Mouse (Mus musculus) brain, embryonic 14.5 days (tissue): Measurements from ENCODE around the gene Stag1. TPM values are rescaled to one million over a fixed set of nuclear protein-coding genes. Genes with fewer than 3 reads are reported as not detected.
"Not testable (repeated sequence)": the region's sequence is repeated elsewhere in the genome, so short reads cannot be mapped to it uniquely, and the experiment has no call there.

Source experiments
- DNase-seq: peaks from one replicate; pipeline ENCODE4 v3.0.0-alpha.2; 2011; ENCODE audit warnings: low read depth
- CTCF ChIP-seq: fragments of 200-500 bp; IDR thresholded peaks from 2 replicates; pipeline ENCODE4 v1.5.1; 2012; ENCODE audit warnings: inconsistent platforms, mild to moderate bottlenecking, moderate library complexity, borderline replicate concordance; ENCODE audit not compliant: insufficient read depth, insufficient read length; ENCODE audit errors: extremely low read depth
- POLR2A ChIP-seq: fragments of 200-500 bp; IDR thresholded peaks from 2 replicates; pipeline ENCODE4 v1.6.1; 2012; ENCODE audit warnings: mild to moderate bottlenecking, inconsistent platforms, borderline replicate concordance; ENCODE audit not compliant: poor library complexity, insufficient read depth, insufficient read length, severe bottlenecking; ENCODE audit errors: extremely low read depth
- polyA plus RNA-seq: library from polyadenylated mRNA; depleted of rRNA; stranded (reverse); fragments of >200 nt; gene quantifications from 2 replicates; pipeline ENCODE4 v1.2.3, GENCODE M21; 2012

Gene Stag1
- polyA plus RNA-seq, 1 experiment = 31.6 TPM

DNA sequence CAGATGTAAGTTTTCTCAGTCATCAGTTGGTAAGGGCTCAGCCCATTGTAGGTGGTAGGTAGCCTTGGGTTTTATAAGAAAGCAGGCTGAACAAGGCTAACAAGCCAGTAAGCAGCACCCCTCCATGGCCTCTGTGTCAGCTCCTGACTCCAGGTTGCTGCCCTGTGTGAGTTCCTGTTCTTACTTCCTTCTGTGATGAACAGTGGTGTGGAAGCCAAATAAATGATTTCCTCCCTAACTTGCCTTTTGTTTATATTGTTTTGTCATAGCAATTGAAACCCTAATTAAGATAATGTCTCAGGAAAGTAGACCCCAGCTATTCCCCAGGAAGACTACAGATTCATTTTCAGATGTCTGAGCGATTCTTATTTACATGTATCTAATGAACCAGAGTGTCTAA, 134.2 kb downstream of the Stag1 start:
- TF ChIP-seq POLR2A = no peak
- no peak for TF ChIP-seq CTCF
- DNase-seq = no peak

DNA sequence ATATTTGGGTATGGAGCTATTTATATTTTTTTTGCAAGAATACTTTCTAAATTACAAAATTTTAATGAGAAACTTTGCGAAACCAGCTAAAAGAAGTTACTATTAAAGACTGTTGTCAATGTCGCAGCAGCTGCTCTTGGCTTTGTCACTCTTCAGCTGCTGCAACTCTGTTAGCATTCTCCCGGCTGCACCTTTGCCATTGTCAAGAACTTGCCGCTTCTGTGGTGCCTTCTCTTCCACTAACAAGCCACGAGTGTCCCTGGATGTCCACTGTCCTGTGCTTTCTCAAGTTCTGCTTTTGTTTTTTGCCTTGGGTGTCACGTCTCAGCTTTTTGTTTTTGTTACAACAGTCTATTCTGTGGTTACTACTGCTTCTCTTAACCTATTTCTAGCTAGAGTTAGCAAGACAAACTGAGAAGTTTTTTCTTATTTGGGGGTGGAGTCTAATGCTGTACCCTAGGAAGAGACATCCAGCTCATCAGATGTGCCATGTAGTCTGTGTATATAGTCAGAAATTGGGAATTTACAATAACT, 136.4 kb downstream of the Stag1 start:
- DNase-seq = no peak
- TF ChIP-seq POLR2A (no peak), CTCF (no peak)

DNA sequence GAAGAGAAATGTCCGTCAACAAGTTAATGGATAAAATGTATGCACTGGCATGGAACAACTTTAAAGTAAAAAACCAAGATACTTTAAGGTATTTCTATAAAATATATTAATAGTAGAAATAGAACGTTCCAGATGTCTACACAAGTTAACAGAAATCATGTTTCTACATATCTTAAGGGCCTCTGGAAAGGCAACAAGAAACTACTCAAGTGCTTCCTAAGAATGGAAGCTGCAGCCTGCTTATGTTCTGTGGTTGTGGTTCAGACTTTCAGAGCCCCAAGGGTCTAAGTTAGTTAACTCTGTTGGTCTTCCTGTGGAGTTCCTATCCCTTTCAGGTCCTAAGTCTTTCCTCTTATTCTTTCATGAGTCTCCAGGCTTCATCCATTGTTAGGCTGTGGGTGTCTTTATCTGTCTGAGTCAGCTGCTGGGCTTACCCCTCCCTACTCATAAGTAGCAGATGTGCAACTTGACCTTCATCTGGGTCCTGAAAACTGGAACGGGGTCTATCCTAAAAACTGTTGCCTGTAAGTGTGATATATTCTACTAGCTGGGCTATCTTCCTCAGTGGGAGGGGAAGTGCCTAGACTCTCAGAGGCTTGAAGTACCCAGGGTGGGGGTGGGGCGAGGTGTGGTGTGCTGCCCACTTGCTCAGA, 138.5 kb downstream of the Stag1 start:
- TF ChIP-seq CTCF (no peak), POLR2A (no peak)
- DNase-seq = no peak

DNA sequence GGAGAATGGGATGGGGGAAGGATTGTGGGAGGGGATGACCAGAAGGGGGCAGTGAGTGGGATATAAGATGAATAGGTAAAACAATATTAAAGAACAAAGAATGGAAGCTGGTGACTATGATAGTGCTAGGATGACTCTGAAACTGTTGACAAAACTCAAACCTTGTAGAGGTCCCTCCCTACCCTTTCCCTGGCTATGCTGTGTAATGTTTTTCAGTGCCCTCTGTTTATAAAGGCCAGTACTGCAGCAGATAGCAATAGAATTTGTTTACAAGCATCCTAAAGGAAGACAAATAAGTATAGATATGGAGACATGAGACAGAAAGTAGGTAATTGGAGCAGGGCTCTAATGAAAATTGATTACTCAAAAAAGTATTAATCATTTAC, 139.0 kb downstream of the Stag1 start:
- TF ChIP-seq CTCF (no peak), POLR2A (no peak)
- DNase-seq = no peak

DNA sequence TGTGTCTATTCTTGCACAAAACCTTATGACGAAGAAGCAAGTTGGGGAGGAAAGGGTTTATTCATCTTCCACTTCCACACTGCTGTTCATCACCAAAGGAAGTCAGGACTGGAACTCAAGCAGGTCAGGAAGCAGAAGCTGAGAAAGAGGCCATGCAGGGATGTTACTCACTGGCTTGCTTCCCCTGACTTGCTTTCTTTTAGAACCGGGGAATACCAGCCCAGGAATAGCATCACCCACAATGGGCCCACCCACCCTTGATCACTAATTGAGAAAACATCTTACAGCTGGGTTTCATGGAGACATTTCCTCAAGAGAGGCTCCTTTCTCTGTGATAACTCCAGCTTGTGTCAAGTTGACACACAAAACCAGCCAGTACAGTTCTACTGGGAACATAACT, 179.6 kb downstream of the Stag1 start:
- DNase-seq = not testable (repeated sequence)

DNA sequence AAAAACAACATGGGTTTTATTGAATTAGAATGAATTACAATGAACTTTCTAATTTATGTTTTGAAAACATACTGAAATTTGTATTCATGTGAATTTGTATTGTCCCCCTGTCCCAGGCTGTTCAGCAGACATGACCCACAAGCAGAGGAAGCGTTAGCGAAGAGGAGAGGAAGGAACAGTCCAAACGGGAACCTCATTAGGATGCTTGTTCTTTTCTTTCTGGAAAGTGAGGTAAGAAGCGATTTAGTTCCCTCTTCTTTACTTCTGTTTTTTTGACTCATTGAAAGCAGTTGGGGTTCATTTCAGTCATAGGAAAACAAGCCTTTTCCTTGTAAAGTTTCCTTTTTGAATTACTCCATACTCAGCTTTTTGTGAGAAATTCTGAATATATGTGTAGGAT, 268.4 kb downstream of the Stag1 start:
- TF ChIP-seq POLR2A = no peak
- TF ChIP-seq CTCF = no peak
- no peak for DNase-seq

DNA sequence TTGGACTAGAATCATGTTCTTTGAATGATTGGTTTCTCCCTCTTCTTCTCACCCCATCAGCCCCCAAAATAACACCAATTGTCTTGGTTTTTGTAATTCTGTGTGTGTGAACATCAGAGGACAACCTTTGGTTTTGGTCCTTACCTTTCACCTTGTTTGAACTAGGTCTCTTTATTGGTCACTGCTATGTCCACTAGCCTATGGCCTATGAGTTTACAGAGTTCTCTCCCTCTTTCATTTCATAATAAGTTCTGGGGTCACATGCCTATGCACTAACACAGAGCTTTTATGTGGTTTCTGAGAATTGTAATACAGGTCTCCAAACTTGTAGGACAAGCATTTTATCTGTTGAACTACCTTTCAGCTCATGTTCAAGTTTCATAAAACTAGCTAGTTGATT, 272.0 kb downstream of the Stag1 start:
- DNase-seq = no peak
- TF ChIP-seq CTCF (no peak), POLR2A (no peak)

DNA sequence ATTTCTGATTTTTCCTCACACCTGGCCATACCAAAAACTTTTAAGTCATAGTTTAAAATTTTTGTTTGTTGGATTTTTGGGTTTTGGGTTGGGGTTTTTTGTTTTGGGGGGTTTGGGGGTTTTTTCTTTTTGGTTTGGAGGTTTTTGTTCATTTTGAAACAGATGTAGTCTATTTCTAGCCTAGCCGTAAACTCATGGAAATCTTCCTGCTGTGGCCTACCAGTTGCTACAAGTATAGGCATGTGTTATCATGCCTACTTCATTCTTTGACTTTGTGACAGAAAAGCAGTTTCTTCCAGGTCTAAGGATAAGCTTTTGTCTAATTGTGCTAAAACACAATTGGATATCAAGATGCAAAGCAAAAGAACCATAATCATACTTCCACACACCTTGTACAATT, 298.5 kb downstream of the Stag1 start:
- no peak for DNase-seq

DNA sequence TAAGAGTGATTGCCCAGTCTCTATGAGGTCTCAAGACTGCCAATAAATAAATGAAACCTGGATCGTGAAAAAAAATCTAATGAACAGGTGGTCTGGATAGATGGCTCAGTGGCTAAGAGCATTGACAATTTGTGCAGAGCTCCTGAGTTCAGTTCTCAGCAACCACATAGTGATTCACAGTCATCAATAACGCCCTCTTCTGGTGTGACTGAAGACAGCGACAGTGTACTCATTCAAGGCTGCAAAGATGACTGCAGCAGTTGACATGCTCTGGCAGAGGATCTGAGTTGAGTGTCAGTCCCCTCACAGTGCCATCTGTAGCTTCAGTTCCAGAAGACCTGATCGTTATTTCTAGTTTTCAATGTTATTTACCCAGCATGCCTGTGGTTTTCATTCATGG, 300.4 kb downstream of the Stag1 start:
- no peak for TF ChIP-seq CTCF
- no peak for TF ChIP-seq POLR2A
- peak; percentile 45 for DNase-seq

More for the DNA sequence above, 298.5 kb downstream of the Stag1 start:
- TF ChIP-seq POLR2A = no peak
- no peak for TF ChIP-seq CTCF

DNA sequence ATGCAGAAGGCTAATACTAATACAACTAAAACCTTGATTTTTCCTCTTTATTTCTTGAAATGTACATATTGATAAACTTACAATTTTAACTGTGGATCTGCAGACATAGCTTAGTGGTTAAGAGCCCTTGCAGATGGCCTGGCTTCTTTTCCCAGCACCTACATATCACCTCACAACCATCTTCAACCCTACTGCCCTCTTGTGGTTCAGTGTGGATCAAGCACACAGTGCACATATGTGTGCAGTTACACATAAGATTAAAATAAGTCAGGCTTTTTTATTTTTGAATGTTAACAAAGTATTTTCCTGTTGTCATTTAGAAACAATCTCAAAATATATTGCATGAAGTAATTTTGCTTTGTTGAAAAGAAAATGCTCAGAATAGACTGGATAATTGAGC, 312.8 kb downstream of the Stag1 start:
- DNase-seq = peak; percentile 39
- TF ChIP-seq CTCF (peak; percentile 32; the same call in 1 of the 2 replicates), POLR2A (no peak)

DNA sequence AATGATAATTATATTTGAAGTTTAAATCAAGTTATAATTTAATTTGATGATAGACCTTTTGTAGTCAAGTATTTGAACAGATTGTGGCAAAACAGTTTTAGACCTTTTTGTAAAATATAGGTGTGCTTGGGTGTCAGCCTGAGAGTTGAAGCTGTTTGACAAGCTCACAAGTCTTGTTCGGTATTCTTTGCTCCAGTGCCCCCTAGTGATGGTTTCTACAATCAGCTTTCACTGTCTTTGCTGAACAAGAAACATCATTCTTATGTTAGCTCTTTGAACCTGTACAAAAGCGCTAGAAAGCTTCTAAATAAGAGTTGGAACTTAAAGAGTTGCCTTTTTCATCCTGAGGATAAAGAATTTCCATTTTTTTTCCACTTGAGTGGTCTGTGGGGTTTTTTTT, 319.5 kb downstream of the Stag1 start:
- no peak for TF ChIP-seq POLR2A
- TF ChIP-seq CTCF = peak; percentile 56; the same call in 1 of the 2 replicates

DNA sequence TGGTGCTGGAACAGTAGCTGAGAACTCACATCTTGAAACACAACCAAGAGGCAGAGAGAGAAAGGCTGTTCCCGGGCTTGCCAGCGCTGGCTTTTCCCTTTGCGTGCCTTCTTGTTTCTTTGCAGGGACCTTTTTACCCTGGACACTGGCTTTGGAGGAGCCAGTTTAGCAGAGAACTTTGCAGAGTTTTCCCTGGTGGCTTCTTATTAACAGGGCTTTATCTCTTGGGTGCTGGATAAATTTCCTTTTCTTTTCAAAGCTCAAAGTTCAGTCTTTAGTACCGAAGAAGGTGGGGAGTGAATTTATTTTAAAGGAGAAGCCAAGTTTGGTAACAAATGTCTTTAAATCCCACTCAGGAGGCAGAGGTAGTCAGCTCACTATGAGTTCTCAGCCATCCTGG, 329.0 kb downstream of the Stag1 start:
- TF ChIP-seq POLR2A (no peak), CTCF (no peak)
- no peak for DNase-seq

More for the DNA sequence above, 319.5 kb downstream of the Stag1 start:
- peak; percentile 93 for DNase-seq

DNA sequence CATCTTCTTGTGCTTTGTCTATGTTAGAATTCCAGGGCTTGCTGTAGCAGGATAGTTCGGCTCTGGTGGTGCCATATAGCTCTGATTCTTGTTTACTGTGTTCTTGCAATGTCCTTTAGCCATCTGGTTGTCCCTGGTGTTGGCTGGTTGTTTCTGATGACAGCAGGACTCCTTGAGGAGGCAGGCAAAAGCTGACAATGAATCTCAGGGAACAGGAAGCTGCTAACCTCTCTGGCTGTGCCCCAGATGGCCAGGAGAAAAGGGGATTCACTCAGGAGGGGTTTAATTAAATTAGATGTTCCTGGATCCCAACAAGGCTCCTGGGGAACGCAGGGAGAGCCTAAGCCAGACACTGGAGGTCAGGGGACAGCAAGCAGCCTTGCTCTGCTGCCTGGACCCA, 344.4 kb downstream of the Stag1 start:
- TF ChIP-seq POLR2A (no peak), CTCF (no peak)
- peak; percentile 32 for DNase-seq

DNA sequence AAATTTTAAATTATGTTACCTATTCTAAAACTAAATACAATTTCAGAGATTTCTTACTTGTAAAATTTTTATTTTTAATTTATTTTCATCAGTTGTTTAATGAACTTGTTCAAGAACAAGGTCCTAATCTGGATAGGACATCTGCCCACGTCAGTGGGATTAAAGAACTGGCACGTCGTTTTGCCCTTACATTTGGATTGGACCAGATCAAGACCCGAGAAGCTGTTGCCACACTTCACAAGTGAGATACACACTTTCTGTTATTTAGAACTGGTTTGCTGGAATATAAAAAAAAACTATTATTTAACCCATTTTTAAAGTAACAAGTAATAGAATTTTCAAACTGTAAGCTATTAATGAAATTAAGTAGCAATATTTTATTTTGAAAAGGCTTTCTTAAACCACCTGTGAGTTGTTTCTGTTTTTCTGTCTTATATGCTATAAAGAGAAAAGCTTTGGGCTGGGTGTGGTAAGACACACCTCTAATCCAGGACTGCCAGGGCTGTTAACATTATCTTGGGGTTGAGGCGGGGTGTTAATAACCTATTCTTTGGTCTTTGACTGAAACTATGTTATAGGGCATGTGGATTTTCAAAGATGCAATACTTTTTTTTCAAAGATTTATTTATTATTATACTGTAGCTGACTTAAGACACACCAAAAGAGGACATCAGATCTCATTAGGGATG, 347.2 kb downstream of the Stag1 start:
- DNase-seq = no peak
- TF ChIP-seq POLR2A = no peak
- no peak for TF ChIP-seq CTCF
